10 mouse cellular contexts compared by ENCODE assay signal in genomic region chr3:30460890-30461578, GRCm38 (mm10).
DNase-seq lines count a peak whose midpoint lies in the region; ATAC-seq and TF ChIP-seq lines count a peak whose summit lies in the region.
"Had no signal": no experiment of that assay in that cellular context is flagged by ENCODE, and none has a peak within 500 bp of the region (broad histone marks: within the 10 kb centered on the region; RNA-seq: fewer than 3 reads in every experiment).

No protein-coding gene starts in this region.

- no peak overlapping the region for H3K27ac ChIP-seq in midbrain, embryonic 11.5 days (ENCODE audit: low read depth, low read length)
- H3K27ac ChIP-seq in midbrain, embryonic 10.5 days (replicated peaks): no peak overlapping the region
- no peak overlapping the region for H3K27ac ChIP-seq in hindbrain, postnatal 0 days
- H3K27ac ChIP-seq: embryonic facial prominence, embryonic 13.5 days had no signal

- ATAC-seq in midbrain, embryonic 11.5 days (ENCODE audit: low FRiP score): no peak
- peak; percentile 70; the same call in 1 of the 2 replicates for ATAC-seq in hindbrain, postnatal 0 days
- no peak for ATAC-seq in activated CD4-positive, CD25-positive, alpha-beta regulatory T cell, adult 4 months

- WGBS in midbrain, embryonic 11.5 days: 86% methylated on average over 9 of the region's 9 CpGs
- 87% methylated on average over 9 of the region's 9 CpGs for WGBS in midbrain, embryonic 10.5 days
- 52% methylated on average over 9 of the region's 9 CpGs for WGBS in hindbrain, postnatal 0 days

- no peak overlapping the region for H3K4me2 ChIP-seq in midbrain, embryonic 11.5 days
- H3K4me2 ChIP-seq in hindbrain, postnatal 0 days (ENCODE audit: low read depth, low read length): no peak overlapping the region
- H3K4me2 ChIP-seq: embryonic facial prominence, embryonic 13.5 days had no signal

- no peaks in the 10 kb centered on the region for H3K9me3 ChIP-seq in midbrain, embryonic 11.5 days (ENCODE audit: control insufficient read depth, low read length)
- no peaks in the 10 kb centered on the region for H3K9me3 ChIP-seq in midbrain, embryonic 10.5 days (replicated peaks)
- no peaks in the 10 kb centered on the region for H3K9me3 ChIP-seq in hindbrain, postnatal 0 days (ENCODE audit: low read length)
- H3K9me3 ChIP-seq: embryonic facial prominence, embryonic 13.5 days had no signal

- DNase-seq in cerebellum, postnatal 14 days: peak; percentile 12 to 15
- no peak for DNase-seq in cerebellum, adult 18-20 months
- DNase-seq in midbrain, embryonic 11.5 days (ENCODE audit: low spot score, missing footprints): peak; percentile 82
- no peak for DNase-seq in midbrain, embryonic 10.5 days (ENCODE audit: low spot score)
- DNase-seq in hindbrain, postnatal 0 days (ENCODE audit: low spot score): peak; percentile 78
- DNase-seq in embryo, embryonic 9.5 days (ENCODE audit: extremely low spot score): no peak
- no peak for DNase-seq in kidney, adult 8-10 months
- DNase-seq: gastrocnemius, postnatal 25 days had no signal

- H3K4me3 ChIP-seq in midbrain, embryonic 11.5 days (ENCODE audit: low read depth, low read length): no peak overlapping the region
- no peak overlapping the region for H3K4me3 ChIP-seq in midbrain, embryonic 10.5 days
- no peak overlapping the region for H3K4me3 ChIP-seq in hindbrain, postnatal 0 days (ENCODE audit: low read length)
- H3K4me3 ChIP-seq: embryonic facial prominence, embryonic 13.5 days had no signal

- no peak overlapping the region for H3K9ac ChIP-seq in midbrain, embryonic 11.5 days (ENCODE audit: low read length)
- no peak overlapping the region for H3K9ac ChIP-seq in hindbrain, postnatal 0 days (replicated peaks; ENCODE audit: low read length)
- H3K9ac ChIP-seq: embryonic facial prominence, embryonic 13.5 days had no signal

- no peaks in the 10 kb centered on the region for H3K27me3 ChIP-seq in midbrain, embryonic 11.5 days (ENCODE audit: control insufficient read depth, insufficient read depth, low read length)
- H3K27me3 ChIP-seq in midbrain, embryonic 10.5 days (ENCODE audit: low read depth, poor library complexity, severe bottlenecking): no peaks in the 10 kb centered on the region; the same call in 1 of the 2 replicates
- no peaks in the 10 kb centered on the region for H3K27me3 ChIP-seq in hindbrain, postnatal 0 days (ENCODE audit: insufficient read depth, low read length)
- H3K27me3 ChIP-seq: embryonic facial prominence, embryonic 13.5 days had no signal

- TF ChIP-seq CTCF in hindbrain, postnatal 0 days (IDR thresholded peaks at IDR 0.05; ENCODE audit: low read depth): no peak

- no peaks in the 10 kb centered on the region for H3K4me1 ChIP-seq in midbrain, embryonic 11.5 days (ENCODE audit: control insufficient read depth, insufficient read depth, low read length)
- H3K4me1 ChIP-seq in midbrain, embryonic 10.5 days: peaks cover 12% of the 10 kb centered on the region
- H3K4me1 ChIP-seq in hindbrain, postnatal 0 days (ENCODE audit: insufficient read depth, low read length): no peaks in the 10 kb centered on the region
- H3K4me1 ChIP-seq: embryonic facial prominence, embryonic 13.5 days had no signal

- H3K36me3 ChIP-seq in midbrain, embryonic 11.5 days (ENCODE audit: control insufficient read depth, insufficient read depth, low read length): no peaks in the 10 kb centered on the region
- no peaks in the 10 kb centered on the region for H3K36me3 ChIP-seq in midbrain, embryonic 10.5 days
- no peaks in the 10 kb centered on the region for H3K36me3 ChIP-seq in hindbrain, postnatal 0 days (ENCODE audit: insufficient read depth, low read length)
- H3K36me3 ChIP-seq: embryonic facial prominence, embryonic 13.5 days had no signal

Comparison
In these comparisons a context has a peak if more than half of its experiments do, and no peak if none do; other contexts are left out.
1. DNase-seq: peak in cerebellum, postnatal 14 days (2 of 2), midbrain, embryonic 11.5 days (single experiment) and hindbrain, postnatal 0 days (single experiment); none in cerebellum, adult 18-20 months (0 of 2), midbrain, embryonic 10.5 days (single experiment), embryo, embryonic 9.5 days (single experiment) and kidney, adult 8-10 months (0 of 2).